Mouse (Mus musculus): Measurements from ENCODE around the gene Mab21l3. TPM values are rescaled to one million over a fixed set of nuclear protein-coding genes. Genes with fewer than 3 reads are reported as not detected.

The Mab21l3 gene
- polyA plus RNA-seq, 1 experiment from 2014 or later = 0.09 TPM

DNA sequence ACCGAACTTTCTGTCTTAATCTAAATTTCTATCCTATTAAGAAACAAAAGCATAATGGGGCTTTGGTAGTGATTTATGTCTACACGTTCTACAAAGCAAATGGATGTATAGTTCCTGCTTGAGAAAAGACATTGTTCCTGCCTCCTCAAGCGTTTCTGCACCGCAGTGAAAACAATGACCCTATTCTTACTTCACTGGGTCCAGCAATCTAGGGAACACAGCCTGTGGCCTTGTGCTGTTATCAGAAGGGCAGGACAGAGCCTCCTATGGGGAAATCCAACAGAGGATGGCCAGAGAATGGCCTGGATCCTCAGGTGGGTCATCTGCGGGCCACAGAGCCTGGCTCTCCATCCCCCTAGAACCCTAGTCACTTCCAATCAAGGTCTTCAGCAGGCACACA, 29.4 kb upstream of the Mab21l3 start:
- no peak overlapping the region for H3K9ac ChIP-seq (ENCODE audit: low read depth, low read length)
- H3K36me3 ChIP-seq (ENCODE audit: control insufficient read depth, insufficient read depth, low read length) = peaks cover 11% of the 10 kb centered on the region
- H3K4me2 ChIP-seq (ENCODE audit: low read length) = no peak overlapping the region
- H3K4me1 ChIP-seq (ENCODE audit: control insufficient read depth, insufficient read depth, low read length) = 0 out of 2 replicates have a peak, but pooled peaks cover 3% of the 10 kb centered on the region
- H3K4me3 ChIP-seq (ENCODE audit: low read depth, low read length) = no peak overlapping the region
- 20% methylated on average over 5 of the region's 5 CpGs for WGBS
- no peaks in the 10 kb centered on the region for H3K27me3 ChIP-seq (ENCODE audit: control insufficient read depth, insufficient read depth, low read depth, low read length)
- no peak overlapping the region for H3K27ac ChIP-seq (ENCODE audit: low read length)
- H3K9me3 ChIP-seq (replicated peaks; ENCODE audit: control insufficient read depth, low read length, poor library complexity, severe bottlenecking) = no peaks in the 10 kb centered on the region
- ATAC-seq = no peak

DNA sequence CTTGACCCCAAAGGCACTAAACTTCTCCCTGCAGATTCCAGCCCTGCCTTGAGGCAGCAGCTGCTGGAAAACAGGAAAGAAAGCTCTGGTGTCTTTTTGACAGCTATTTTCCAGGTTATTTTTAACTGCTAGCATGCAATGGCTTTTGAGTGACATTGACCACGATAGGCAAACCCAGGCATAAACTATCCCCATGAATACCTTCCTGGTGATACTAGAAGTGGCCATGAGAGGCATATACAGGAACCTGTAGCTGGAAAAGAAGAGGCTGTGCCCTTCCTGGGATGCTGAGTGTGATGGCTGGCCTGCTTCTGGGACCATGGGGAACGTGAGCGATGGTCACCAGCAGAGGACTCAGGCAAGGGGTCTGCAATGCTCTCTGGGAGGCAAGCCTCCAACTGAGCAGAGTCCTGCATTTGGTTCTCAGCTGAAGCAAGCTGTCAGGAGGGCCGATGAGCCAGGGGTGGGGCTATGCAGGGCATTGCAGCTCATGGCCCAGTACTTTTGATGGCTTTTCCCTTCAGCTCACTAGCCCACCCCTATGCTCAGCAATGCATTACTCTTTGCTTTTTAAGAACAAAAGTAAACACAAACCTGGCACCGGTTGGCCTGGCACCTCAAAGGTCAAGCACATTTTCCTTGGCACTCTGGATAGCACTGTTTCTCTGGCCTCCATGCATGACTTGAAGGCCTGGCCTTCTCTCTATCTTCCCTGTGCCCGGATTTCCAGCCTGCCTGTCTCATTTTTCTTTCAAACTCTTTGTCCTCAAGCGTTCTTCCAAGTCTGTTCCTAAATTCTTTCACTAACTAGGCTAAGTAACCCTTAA, 27.9 kb upstream of the Mab21l3 start:
- 79% methylated on average over 7 of the region's 7 CpGs for WGBS

DNA sequence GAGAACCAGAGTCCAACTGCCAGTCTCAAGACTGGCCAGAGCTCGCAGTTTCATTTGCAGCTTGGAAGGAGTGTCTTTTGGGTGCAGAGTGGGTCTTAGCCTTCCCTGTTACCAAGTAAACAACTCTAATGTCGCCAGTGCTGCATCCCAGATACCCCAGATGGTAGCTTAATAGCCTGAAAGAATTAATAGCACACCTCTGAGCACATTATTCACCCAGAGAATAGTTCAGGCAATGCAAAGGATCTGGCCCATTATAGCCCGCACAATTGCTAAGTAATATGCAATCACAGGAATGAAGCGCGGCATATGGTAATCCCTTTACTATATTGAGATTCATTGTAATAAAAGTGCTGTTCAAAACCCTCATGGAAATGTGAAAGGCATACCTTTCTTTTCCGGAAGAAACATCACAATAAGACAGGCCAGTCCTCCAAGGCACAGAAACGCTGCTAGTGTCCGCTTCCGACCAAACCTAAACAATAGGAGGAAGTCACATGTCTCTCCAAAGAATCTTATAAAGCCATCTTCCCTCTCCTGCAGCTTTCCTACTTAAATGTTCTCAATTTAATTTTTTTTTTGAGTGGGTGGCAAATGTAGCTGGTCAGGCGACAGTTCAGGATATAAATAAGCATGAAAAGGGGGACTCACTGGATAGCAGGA, 26.6 kb upstream of the Mab21l3 start:
- Histone ChIP-seq H3K27ac (ENCODE audit: low read length) (no peak overlapping the region), H3K9ac (ENCODE audit: low read depth, low read length) (no peak overlapping the region), H3K36me3 (ENCODE audit: control insufficient read depth, insufficient read depth, low read length) (peaks cover 11% of the 10 kb centered on the region), H3K9me3 (replicated peaks; ENCODE audit: control insufficient read depth, low read length, poor library complexity, severe bottlenecking) (no peaks in the 10 kb centered on the region), H3K27me3 (ENCODE audit: control insufficient read depth, insufficient read depth, low read depth, low read length) (no peaks in the 10 kb centered on the region), H3K4me2 (ENCODE audit: low read length) (no peak overlapping the region), H3K4me3 (ENCODE audit: low read depth, low read length) (no peak overlapping the region), H3K4me1 (ENCODE audit: control insufficient read depth, insufficient read depth, low read length) (0 out of 2 replicates have a peak, but pooled peaks cover 3% of the 10 kb centered on the region)
- 39% methylated on average over 10 of the region's 10 CpGs for WGBS
- ATAC-seq = no peak

More for the DNA sequence above, 27.9 kb upstream of the Mab21l3 start:
- peaks cover 11% of the 10 kb centered on the region for H3K36me3 ChIP-seq (ENCODE audit: control insufficient read depth, insufficient read depth, low read length)
- H3K9me3 ChIP-seq (replicated peaks; ENCODE audit: control insufficient read depth, low read length, poor library complexity, severe bottlenecking) = no peaks in the 10 kb centered on the region
- H3K9ac ChIP-seq (ENCODE audit: low read depth, low read length) = no peak overlapping the region
- H3K27me3 ChIP-seq (ENCODE audit: control insufficient read depth, insufficient read depth, low read depth, low read length) = no peaks in the 10 kb centered on the region
- H3K4me1 ChIP-seq (ENCODE audit: control insufficient read depth, insufficient read depth, low read length) = 0 out of 2 replicates have a peak, but pooled peaks cover 3% of the 10 kb centered on the region
- no peak overlapping the region for H3K4me2 ChIP-seq (ENCODE audit: low read length)
- no peak overlapping the region for H3K4me3 ChIP-seq (ENCODE audit: low read depth, low read length)
- ATAC-seq = no peak
- H3K27ac ChIP-seq (ENCODE audit: low read length) = no peak overlapping the region

DNA sequence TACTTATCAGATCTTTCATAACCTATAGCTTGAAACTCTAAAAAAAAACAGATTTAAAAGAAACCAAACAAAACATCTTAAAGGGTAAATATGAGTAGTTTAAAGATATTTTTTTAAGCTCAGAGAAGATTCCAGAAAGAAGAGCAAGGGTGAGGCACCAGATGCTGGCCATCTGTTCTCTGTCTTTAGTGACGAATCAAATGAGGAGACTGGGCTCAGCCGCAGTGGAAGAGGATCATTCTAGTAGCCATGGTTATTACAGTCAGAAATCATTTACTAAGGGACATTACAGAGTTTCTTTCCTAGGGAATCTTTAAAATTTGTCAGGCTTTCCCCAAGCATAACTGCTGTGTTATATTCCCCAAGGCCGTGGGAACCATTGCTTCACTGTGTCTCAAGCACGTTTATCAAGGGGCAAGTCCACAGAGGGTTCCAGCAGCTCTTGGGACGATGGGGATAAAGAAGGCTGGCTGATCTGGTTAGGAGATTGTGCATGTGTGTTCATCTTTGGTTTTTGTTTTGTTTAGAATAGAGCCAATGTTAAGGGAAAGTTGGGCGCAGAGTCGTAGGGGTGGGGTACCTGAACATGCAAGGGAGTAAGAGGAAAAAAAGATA, 24.4 kb upstream of the Mab21l3 start:
- 74% methylated on average over 7 of the region's 7 CpGs for WGBS
- H3K4me2 ChIP-seq (ENCODE audit: low read length) = no peak overlapping the region
- no peak for ATAC-seq

DNA sequence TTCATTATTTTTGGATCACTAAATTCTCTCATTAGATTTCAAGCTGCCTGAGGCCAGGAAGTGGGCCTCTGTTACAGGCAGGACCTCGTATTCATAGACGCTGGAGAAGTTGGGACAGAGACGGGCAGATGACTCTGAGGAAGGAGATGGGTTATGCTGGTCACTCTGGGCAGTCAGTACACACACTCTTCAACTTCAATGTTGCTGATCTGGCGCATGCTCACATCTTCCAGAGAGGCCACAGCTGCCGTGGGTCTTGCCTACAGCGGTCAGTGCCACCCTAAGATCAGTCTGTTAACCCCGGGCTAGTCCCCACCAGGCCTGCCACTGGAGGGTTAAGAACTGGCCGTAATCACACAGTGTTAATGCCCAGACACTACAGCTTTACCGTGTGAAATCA, 23.2 kb upstream of the Mab21l3 start:
- Histone ChIP-seq H3K4me3 (ENCODE audit: low read depth, low read length) (no peak overlapping the region), H3K4me2 (ENCODE audit: low read length) (no peak overlapping the region), H3K27me3 (ENCODE audit: control insufficient read depth, insufficient read depth, low read depth, low read length) (no peaks in the 10 kb centered on the region), H3K36me3 (ENCODE audit: control insufficient read depth, insufficient read depth, low read length) (peaks cover 8% of the 10 kb centered on the region; the same call in 1 of the 2 replicates), H3K4me1 (ENCODE audit: control insufficient read depth, insufficient read depth, low read length) (0 out of 2 replicates have a peak, but pooled peaks cover 3% of the 10 kb centered on the region), H3K9ac (ENCODE audit: low read depth, low read length) (no peak overlapping the region), H3K27ac (ENCODE audit: low read length) (no peak overlapping the region), H3K9me3 (replicated peaks; ENCODE audit: control insufficient read depth, low read length, poor library complexity, severe bottlenecking) (no peaks in the 10 kb centered on the region)
- no peak for ATAC-seq
- 91% methylated on average over 9 of the region's 9 CpGs for WGBS

More for the DNA sequence above, 24.4 kb upstream of the Mab21l3 start:
- Histone ChIP-seq H3K27ac (ENCODE audit: low read length) (no peak overlapping the region), H3K9ac (ENCODE audit: low read depth, low read length) (no peak overlapping the region), H3K4me1 (ENCODE audit: control insufficient read depth, insufficient read depth, low read length) (0 out of 2 replicates have a peak, but pooled peaks cover 3% of the 10 kb centered on the region), H3K27me3 (ENCODE audit: control insufficient read depth, insufficient read depth, low read depth, low read length) (no peaks in the 10 kb centered on the region), H3K4me3 (ENCODE audit: low read depth, low read length) (no peak overlapping the region), H3K36me3 (ENCODE audit: control insufficient read depth, insufficient read depth, low read length) (peaks cover 11% of the 10 kb centered on the region), H3K9me3 (replicated peaks; ENCODE audit: control insufficient read depth, low read length, poor library complexity, severe bottlenecking) (no peaks in the 10 kb centered on the region)

DNA sequence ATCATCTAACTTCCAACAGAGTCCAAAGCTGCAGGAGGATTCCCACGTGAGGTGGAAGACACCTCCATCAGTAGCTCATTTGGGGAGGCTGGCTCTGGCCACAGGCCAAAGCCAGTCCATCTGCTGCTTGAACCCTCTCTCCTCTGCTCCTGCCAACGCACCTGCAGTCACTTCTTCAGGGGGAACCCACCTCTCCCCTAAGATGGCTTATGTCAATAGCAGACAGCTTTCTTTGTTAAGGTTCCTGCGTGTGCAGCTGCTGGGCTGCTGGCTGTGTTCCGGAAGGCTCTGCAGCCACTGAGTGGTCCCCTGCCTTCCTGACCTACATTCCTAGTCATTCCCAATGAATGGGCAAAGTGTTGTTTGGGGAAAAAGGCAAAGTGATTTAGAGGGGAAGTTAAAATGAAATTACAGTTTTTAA, 18.3 kb upstream of the Mab21l3 start:
- Histone ChIP-seq H3K9ac (ENCODE audit: low read depth, low read length) (no peak overlapping the region), H3K4me3 (ENCODE audit: low read depth, low read length) (no peak overlapping the region), H3K27ac (ENCODE audit: low read length) (no peak overlapping the region), H3K4me1 (ENCODE audit: control insufficient read depth, insufficient read depth, low read length) (no peaks in the 10 kb centered on the region), H3K9me3 (replicated peaks; ENCODE audit: control insufficient read depth, low read length, poor library complexity, severe bottlenecking) (no peaks in the 10 kb centered on the region), H3K36me3 (ENCODE audit: control insufficient read depth, insufficient read depth, low read length) (peaks cover 10% of the 10 kb centered on the region; the same call in 1 of the 2 replicates), H3K4me2 (ENCODE audit: low read length) (no peak overlapping the region), H3K27me3 (ENCODE audit: control insufficient read depth, insufficient read depth, low read depth, low read length) (no peaks in the 10 kb centered on the region)
- 65% methylated on average over 4 of the region's 4 CpGs for WGBS
- ATAC-seq = no peak

DNA sequence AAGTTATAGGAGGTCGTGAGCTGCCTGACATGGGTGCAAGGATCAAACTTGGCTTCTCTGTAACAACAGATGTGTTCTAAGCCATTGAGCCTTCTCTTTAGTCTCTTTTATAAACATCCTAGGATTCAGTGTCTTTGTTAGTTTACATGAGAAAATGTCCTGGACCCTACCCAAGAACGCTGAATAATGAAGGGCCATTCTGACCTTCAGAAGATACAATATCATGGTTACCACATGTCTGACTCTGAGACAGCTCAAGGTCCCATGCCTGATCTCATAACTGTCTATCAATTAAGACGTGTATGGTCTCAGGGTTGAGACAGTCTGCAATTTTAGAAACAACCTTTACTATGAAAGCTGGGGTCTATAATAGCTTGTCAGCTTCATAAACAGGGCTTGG, 13.1 kb upstream of the Mab21l3 start:
- no peak overlapping the region for H3K9ac ChIP-seq (ENCODE audit: low read depth, low read length)
- H3K27me3 ChIP-seq (ENCODE audit: control insufficient read depth, insufficient read depth, low read depth, low read length) = no peaks in the 10 kb centered on the region
- no peak overlapping the region for H3K4me2 ChIP-seq (ENCODE audit: low read length)
- no peak overlapping the region for H3K4me3 ChIP-seq (ENCODE audit: low read depth, low read length)
- H3K36me3 ChIP-seq (ENCODE audit: control insufficient read depth, insufficient read depth, low read length) = peaks cover 19% of the 10 kb centered on the region
- ATAC-seq = no peak
- no peak overlapping the region for H3K27ac ChIP-seq (ENCODE audit: low read length)
- WGBS = 80% methylated on average over 3 of the region's 3 CpGs
- H3K9me3 ChIP-seq (replicated peaks; ENCODE audit: control insufficient read depth, low read length, poor library complexity, severe bottlenecking) = no peaks in the 10 kb centered on the region
- no peaks in the 10 kb centered on the region for H3K4me1 ChIP-seq (ENCODE audit: control insufficient read depth, insufficient read depth, low read length)

DNA sequence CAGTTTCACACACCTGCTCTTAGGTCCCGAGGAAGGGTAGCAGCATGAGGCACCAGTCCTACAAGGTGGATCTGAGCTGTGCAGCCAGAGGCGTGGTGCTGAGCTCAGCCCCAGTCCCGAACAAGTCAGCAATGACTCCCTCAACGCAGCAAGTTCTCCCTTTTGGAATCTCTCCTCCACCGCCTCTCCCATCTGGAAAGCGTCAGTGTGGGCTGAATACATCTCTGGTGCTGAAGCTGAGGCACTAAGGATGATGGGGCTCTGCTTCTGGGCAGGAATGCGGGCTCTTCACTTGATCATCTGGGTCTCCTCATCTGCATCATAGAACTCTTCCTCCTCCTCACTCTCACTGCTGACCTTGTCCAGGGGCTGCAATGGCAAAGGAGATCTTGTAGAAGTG, 11.4 kb upstream of the Mab21l3 start:
- peaks cover 19% of the 10 kb centered on the region for H3K36me3 ChIP-seq (ENCODE audit: control insufficient read depth, insufficient read depth, low read length)
- no peak overlapping the region for H3K4me3 ChIP-seq (ENCODE audit: low read depth, low read length)
- H3K4me2 ChIP-seq (ENCODE audit: low read length) = no peak overlapping the region
- no peaks in the 10 kb centered on the region for H3K9me3 ChIP-seq (replicated peaks; ENCODE audit: control insufficient read depth, low read length, poor library complexity, severe bottlenecking)
- 75% methylated on average over 7 of the region's 7 CpGs for WGBS
- H3K27me3 ChIP-seq (ENCODE audit: control insufficient read depth, insufficient read depth, low read depth, low read length) = no peaks in the 10 kb centered on the region
- H3K9ac ChIP-seq (ENCODE audit: low read depth, low read length) = no peak overlapping the region
- H3K27ac ChIP-seq (ENCODE audit: low read length) = no peak overlapping the region
- no peak for ATAC-seq
- H3K4me1 ChIP-seq (ENCODE audit: control insufficient read depth, insufficient read depth, low read length) = no peaks in the 10 kb centered on the region

DNA sequence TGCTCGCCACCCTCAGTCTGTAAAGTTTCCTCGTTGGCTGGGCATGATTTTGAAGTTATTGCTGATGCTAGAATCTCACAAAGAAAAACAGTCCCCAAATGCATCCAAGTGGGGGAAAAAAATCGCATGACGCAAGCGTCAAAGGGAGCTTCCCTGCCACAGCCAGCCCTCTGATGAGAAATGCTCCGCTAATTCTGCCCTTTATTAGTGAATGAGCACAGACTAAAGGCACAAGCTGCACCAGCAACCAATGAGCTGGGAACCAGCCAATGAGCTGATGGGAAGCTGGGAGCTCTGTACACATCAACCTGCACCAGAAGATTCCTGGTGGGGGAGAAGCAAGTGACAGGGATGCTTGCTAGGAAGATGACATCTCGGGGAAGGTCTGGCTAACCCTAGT, 11.0 kb upstream of the Mab21l3 start:
- no peak overlapping the region for H3K4me3 ChIP-seq (ENCODE audit: low read depth, low read length)
- H3K9ac ChIP-seq (ENCODE audit: low read depth, low read length) = no peak overlapping the region
- ATAC-seq = no peak
- no peaks in the 10 kb centered on the region for H3K27me3 ChIP-seq (ENCODE audit: control insufficient read depth, insufficient read depth, low read depth, low read length)
- no peaks in the 10 kb centered on the region for H3K4me1 ChIP-seq (ENCODE audit: control insufficient read depth, insufficient read depth, low read length)
- WGBS = 50% methylated on average over 7 of the region's 7 CpGs
- no peak overlapping the region for H3K27ac ChIP-seq (ENCODE audit: low read length)
- no peak overlapping the region for H3K4me2 ChIP-seq (ENCODE audit: low read length)
- H3K36me3 ChIP-seq (ENCODE audit: control insufficient read depth, insufficient read depth, low read length) = peaks cover 19% of the 10 kb centered on the region
- no peaks in the 10 kb centered on the region for H3K9me3 ChIP-seq (replicated peaks; ENCODE audit: control insufficient read depth, low read length, poor library complexity, severe bottlenecking)

Data from midbrain, embryonic 16.5 days (tissue).